Mouse (Mus musculus) heart, adult 2 months (tissue): ENCODE results near the gene Zfp871.

ENCODE experiments used
- CTCF ChIP-seq: fragments of 200-600 bp; IDR thresholded peaks from 2 replicates; pipeline ENCODE4 v1.8.1; 2022; ENCODE audit warnings: antibody characterized with exemption, mild to moderate bottlenecking, moderate library complexity
- EP300 ChIP-seq: fragments of 200-500 bp; IDR thresholded peaks from 2 replicates; pipeline ENCODE4 v1.6.1; 2011; ENCODE audit warnings: low read depth, low read length, control low read depth; ENCODE audit not compliant: insufficient read depth
- POLR2A ChIP-seq: fragments of 200-500 bp; IDR thresholded peaks from 2 replicates; pipeline ENCODE4 v1.6.1; 2011; ENCODE audit warnings: mild to moderate bottlenecking, low read depth, low read length, control low read depth; ENCODE audit not compliant: insufficient read depth

- TF ChIP-seq POLR2A, result no peak
- no peak for TF ChIP-seq EP300
- no peak for TF ChIP-seq CTCF
Measured at GRCm38 (mm10) chr17:32741057-32741456, 47.0 kb downstream of the Zfp871 start.
